Mouse (Mus musculus) neural tube, embryonic 13.5 days (tissue): ENCODE data around the gene Cd7. TPM values are rescaled to one million over a fixed set of nuclear protein-coding genes. Genes with fewer than 3 reads are reported as not detected.
"Not testable (repeated sequence)": the region's sequence is repeated elsewhere in the genome, so short reads cannot be mapped to it uniquely, and the experiment has no call there.

Source experiments
- ATAC-seq: fragments of 200-750 bp; cut with Nextera tagmentation; 2 replicates; pipeline ENCODE4 v1.8.0; 2017; ENCODE audit warnings: low read depth, mild to moderate bottlenecking, moderate TSS enrichment, moderate library complexity
- H3K27ac ChIP-seq: fragments of 300-500 bp; sonication (generic); replicated peaks from 2 replicates; pipeline ENCODE4 v1.5.1; 2015; ENCODE audit warnings: moderate library complexity, mild to moderate bottlenecking, inconsistent platforms
- H3K27me3 ChIP-seq: fragments of 300-500 bp; sonication (generic); 2 replicates; pipeline ENCODE4 v1.6.1; 2015; ENCODE audit warnings: mild to moderate bottlenecking, inconsistent platforms
- H3K36me3 ChIP-seq: fragments of 300-500 bp; sonication (generic); 2 replicates; pipeline ENCODE4 v1.6.1; 2015; ENCODE audit warnings: mild to moderate bottlenecking, inconsistent platforms
- H3K4me1 ChIP-seq: fragments of 300-500 bp; sonication (generic); replicated peaks from 2 replicates; pipeline ENCODE4 v1.6.1; 2015; ENCODE audit warnings: inconsistent platforms
- H3K4me2 ChIP-seq: fragments of 300-500 bp; sonication (generic); 2 replicates; pipeline ENCODE4 v1.6.1; 2015; ENCODE audit warnings: inconsistent platforms, mild to moderate bottlenecking, moderate library complexity
- H3K4me3 ChIP-seq: fragments of 300-500 bp; sonication (generic); 2 replicates; pipeline ENCODE4 v1.5.1; 2015; ENCODE audit warnings: mild to moderate bottlenecking, inconsistent platforms
- H3K9ac ChIP-seq: fragments of 300-500 bp; sonication (generic); 2 replicates; pipeline ENCODE4 v1.6.1; 2015; ENCODE audit warnings: moderate library complexity, mild to moderate bottlenecking, inconsistent platforms
- H3K9me3 ChIP-seq: fragments of 300-500 bp; sonication (generic); 2 replicates; pipeline ENCODE4 v1.6.1; 2016; ENCODE audit warnings: inconsistent platforms
- WGBS: fragments of 180-500 bp; shearing (Covaris S2); methylation state at CpG from one replicate; pipeline ENCODE4 v1.1.7; 2015; 5-methylcytosine and 5-hydroxymethylcytosine counted together
- polyA plus RNA-seq: library from polyadenylated mRNA; unstranded; fragments of >200 nt; fragmentation: Nextera tagmentation; extraction: Ambion mirVana; gene quantifications from 2 replicates; pipeline ENCODE4 v1.2.1, GENCODE M21; 2015

The Cd7 gene
- polyA plus RNA-seq, 1 experiment from 2014 or later, result 0.20 TPM

GRCm38 (mm10) chr11:121043025-121043424 lies 3.8 kb upstream of the Cd7 start:
- H3K27me3 ChIP-seq, H3K4me2 ChIP-seq, ATAC-seq, H3K27ac ChIP-seq, H3K9me3 ChIP-seq, H3K9ac ChIP-seq, H3K4me3 ChIP-seq, H3K4me1 ChIP-seq, H3K36me3 ChIP-seq: not testable (repeated sequence)
- 52% methylated on average over 1 of the region's 1 CpGs for WGBS

GRCm38 (mm10) chr11:121042480-121042879 lies 3.3 kb upstream of the Cd7 start:
- no peak overlapping the region for H3K9ac ChIP-seq
- no peak for ATAC-seq
- H3K4me3 ChIP-seq, result no peak overlapping the region
- H3K9me3 ChIP-seq, result no peaks in the 10 kb centered on the region
- no peaks in the 10 kb centered on the region for H3K4me1 ChIP-seq
- no peaks in the 10 kb centered on the region for H3K27me3 ChIP-seq
- no peak overlapping the region for H3K27ac ChIP-seq
- no peaks in the 10 kb centered on the region for H3K36me3 ChIP-seq
- WGBS, result 80% methylated on average over 4 of the region's 4 CpGs
- no peak overlapping the region for H3K4me2 ChIP-seq

- Histone ChIP-seq H3K27ac (no peak overlapping the region), H3K9ac (no peak overlapping the region), H3K9me3 (no peaks in the 10 kb centered on the region), H3K4me2 (no peak overlapping the region), H3K36me3 (no peaks in the 10 kb centered on the region), H3K4me3 (no peak overlapping the region), H3K27me3 (no peaks in the 10 kb centered on the region), H3K4me1 (no peaks in the 10 kb centered on the region)
- 75% methylated on average over 4 of the region's 4 CpGs for WGBS
- no peak for ATAC-seq
These were observed 2.4 kb upstream of the Cd7 start for GRCm38 (mm10) chr11:121041636-121042035.

GRCm38 (mm10) chr11:121041212-121041611 lies 2.0 kb upstream of the Cd7 start:
- Histone ChIP-seq H3K4me2 (no peak overlapping the region), H3K27me3 (no peaks in the 10 kb centered on the region), H3K9ac (no peak overlapping the region), H3K36me3 (no peaks in the 10 kb centered on the region), H3K27ac (no peak overlapping the region), H3K4me3 (no peak overlapping the region), H3K4me1 (no peaks in the 10 kb centered on the region), H3K9me3 (no peaks in the 10 kb centered on the region)
- WGBS, result 3% methylated on average over 4 of the region's 4 CpGs
- no peak for ATAC-seq

GRCm38 (mm10) chr11:121038366-121039240 lies 615 bp downstream of the Cd7 start:
- Histone ChIP-seq H3K36me3 (no peaks in the 10 kb centered on the region), H3K4me3 (no peak overlapping the region), H3K27me3 (no peaks in the 10 kb centered on the region), H3K27ac (no peak overlapping the region), H3K9ac (no peak overlapping the region), H3K4me1 (no peaks in the 10 kb centered on the region), H3K4me2 (no peak overlapping the region), H3K9me3 (no peaks in the 10 kb centered on the region)
- 88% methylated on average over 11 of the region's 11 CpGs for WGBS
- ATAC-seq, result no peak

- no peak overlapping the region for H3K27ac ChIP-seq
- H3K9me3 ChIP-seq, result no peaks in the 10 kb centered on the region
- no peak overlapping the region for H3K4me3 ChIP-seq
- no peaks in the 10 kb centered on the region for H3K36me3 ChIP-seq
- 87% methylated on average over 5 of the region's 5 CpGs for WGBS
- H3K9ac ChIP-seq, result no peak overlapping the region
- H3K4me2 ChIP-seq, result no peak overlapping the region
- no peaks in the 10 kb centered on the region for H3K4me1 ChIP-seq
- no peak for ATAC-seq
- H3K27me3 ChIP-seq, result no peaks in the 10 kb centered on the region
These were observed 6.1 kb downstream of the Cd7 start for GRCm38 (mm10) chr11:121033118-121033517.

- Histone ChIP-seq H3K4me2 (no peak overlapping the region), H3K4me3 (no peak overlapping the region), H3K36me3 (no peaks in the 10 kb centered on the region), H3K9me3 (no peaks in the 10 kb centered on the region), H3K9ac (no peak overlapping the region), H3K27ac (no peak overlapping the region), H3K27me3 (no peaks in the 10 kb centered on the region), H3K4me1 (no peaks in the 10 kb centered on the region)
- WGBS, result 85% methylated on average over 7 of the region's 7 CpGs
- no peak for ATAC-seq
These were observed 12.0 kb downstream of the Cd7 start for GRCm38 (mm10) chr11:121027259-121027658.

- H3K4me2 ChIP-seq, result no peak overlapping the region
- no peak overlapping the region for H3K9ac ChIP-seq
- no peak for ATAC-seq
- no peaks in the 10 kb centered on the region for H3K4me1 ChIP-seq
- no peak overlapping the region for H3K27ac ChIP-seq
- no peaks in the 10 kb centered on the region for H3K9me3 ChIP-seq
- H3K36me3 ChIP-seq, result no peaks in the 10 kb centered on the region
- WGBS, result 67% methylated on average over 6 of the region's 6 CpGs
- H3K4me3 ChIP-seq, result no peak overlapping the region
- H3K27me3 ChIP-seq, result no peaks in the 10 kb centered on the region
These were observed 15.1 kb downstream of the Cd7 start for GRCm38 (mm10) chr11:121024163-121024562.

GRCm38 (mm10) chr11:121019501-121019900 lies 19.7 kb downstream of the Cd7 start:
- ATAC-seq, result no peak
- no peaks in the 10 kb centered on the region for H3K9me3 ChIP-seq
- H3K27ac ChIP-seq, result no peak overlapping the region
- H3K27me3 ChIP-seq, result no peaks in the 10 kb centered on the region
- no peaks in the 10 kb centered on the region for H3K4me1 ChIP-seq
- no peak overlapping the region for H3K9ac ChIP-seq
- H3K4me2 ChIP-seq, result no peak overlapping the region
- 84% methylated on average over 5 of the region's 5 CpGs for WGBS
- H3K4me3 ChIP-seq, result no peak overlapping the region
- no peaks in the 10 kb centered on the region for H3K36me3 ChIP-seq

GRCm38 (mm10) chr11:121017703-121018102 lies 21.5 kb downstream of the Cd7 start:
- Histone ChIP-seq H3K4me1 (no peaks in the 10 kb centered on the region), H3K9ac (no peak overlapping the region), H3K36me3 (no peaks in the 10 kb centered on the region), H3K4me2 (no peak overlapping the region), H3K9me3 (no peaks in the 10 kb centered on the region), H3K27me3 (no peaks in the 10 kb centered on the region), H3K27ac (no peak overlapping the region), H3K4me3 (no peak overlapping the region)
- peak; percentile 65; the same call in 1 of the 2 replicates for ATAC-seq
- 44% methylated on average over 3 of the region's 3 CpGs for WGBS

GRCm38 (mm10) chr11:121015472-121015871 lies 23.7 kb downstream of the Cd7 start:
- ATAC-seq, result no peak
- Histone ChIP-seq H3K4me1 (no peaks in the 10 kb centered on the region), H3K4me3 (no peak overlapping the region), H3K36me3 (no peaks in the 10 kb centered on the region), H3K9me3 (no peaks in the 10 kb centered on the region), H3K9ac (no peak overlapping the region), H3K4me2 (no peak overlapping the region), H3K27me3 (no peaks in the 10 kb centered on the region), H3K27ac (no peak overlapping the region)
- WGBS, result 68% methylated on average over 6 of the region's 6 CpGs

GRCm38 (mm10) chr11:121014896-121015300 lies 24.3 kb downstream of the Cd7 start:
- Histone ChIP-seq H3K36me3 (no peaks in the 10 kb centered on the region), H3K4me2 (peak overlapping the region; percentile 39), H3K4me3 (peak overlapping the region; percentile 11; the same call in 1 of the 2 replicates), H3K9me3 (no peaks in the 10 kb centered on the region), H3K9ac (no peak overlapping the region), H3K27ac (no peak overlapping the region), H3K27me3 (no peaks in the 10 kb centered on the region), H3K4me1 (no peaks in the 10 kb centered on the region)
- ATAC-seq, result no peak
- WGBS, result 61% methylated on average over 19 of the region's 19 CpGs

GRCm38 (mm10) chr11:121013656-121014055 lies 25.6 kb downstream of the Cd7 start:
- H3K4me2 ChIP-seq, result no peak overlapping the region
- H3K9me3 ChIP-seq, result no peaks in the 10 kb centered on the region

More at GRCm38 (mm10) chr11:121013656-121014055, 25.6 kb downstream of the Cd7 start:
- Histone ChIP-seq H3K4me3 (no peak overlapping the region), H3K27ac (no peak overlapping the region), H3K9ac (no peak overlapping the region), H3K27me3 (no peaks in the 10 kb centered on the region), H3K4me1 (no peaks in the 10 kb centered on the region), H3K36me3 (no peaks in the 10 kb centered on the region)
- WGBS, result 86% methylated on average over 7 of the region's 7 CpGs
- no peak for ATAC-seq
